Mouse (Mus musculus) stomach, embryonic 15.5 days (tissue): ENCODE data around the gene Zfp324. TPM values are rescaled to one million over a fixed set of nuclear protein-coding genes. Genes with fewer than 3 reads are reported as not detected.

ENCODE experiments used
- ATAC-seq: fragments of 200-750 bp; cut with Nextera tagmentation; 2 replicates; pipeline ENCODE4 v1.8.0; 2017; ENCODE audit warnings: low read depth, moderate number of reproducible peaks, moderate TSS enrichment; ENCODE audit not compliant: insufficient read depth, low FRiP score
- H3K27ac ChIP-seq: fragments of 300-500 bp; sonication (generic); 2 replicates; pipeline ENCODE4 v1.5.1; 2015; ENCODE audit warnings: mild to moderate bottlenecking, inconsistent platforms
- H3K27me3 ChIP-seq: fragments of 300-500 bp; sonication (generic); replicated peaks from 2 replicates; pipeline ENCODE4 v1.6.1; 2015; ENCODE audit warnings: inconsistent platforms
- H3K36me3 ChIP-seq: fragments of 300-500 bp; sonication (generic); 2 replicates; pipeline ENCODE4 v1.6.1; 2015; ENCODE audit warnings: inconsistent platforms
- H3K4me1 ChIP-seq: fragments of 300-500 bp; sonication (generic); 2 replicates; pipeline ENCODE4 v1.6.1; 2015; ENCODE audit warnings: inconsistent platforms
- H3K4me2 ChIP-seq: fragments of 300-500 bp; sonication (generic); 2 replicates; pipeline ENCODE4 v1.6.1; 2015; ENCODE audit warnings: mild to moderate bottlenecking, inconsistent platforms
- H3K4me3 ChIP-seq: fragments of 300-500 bp; sonication (generic); replicated peaks from 2 replicates; pipeline ENCODE4 v1.5.1; 2015; ENCODE audit warnings: inconsistent platforms
- H3K9ac ChIP-seq: fragments of 300-500 bp; sonication (generic); 2 replicates; pipeline ENCODE4 v1.6.1; 2015; ENCODE audit warnings: inconsistent platforms
- H3K9me3 ChIP-seq: fragments of 300-500 bp; sonication (generic); 2 replicates; pipeline ENCODE4 v1.6.1; 2016; ENCODE audit warnings: inconsistent platforms
- WGBS: fragments of 180-500 bp; shearing (Covaris S2); methylation state at CpG from one replicate; pipeline ENCODE4 v1.1.7; 2015; 5-methylcytosine and 5-hydroxymethylcytosine counted together
- polyA plus RNA-seq: library from polyadenylated mRNA; unstranded; fragments of >200 nt; fragmentation: Nextera tagmentation; extraction: Ambion mirVana; gene quantifications from 2 replicates; pipeline ENCODE4 v1.2.1, GENCODE M21; 2015

Gene Zfp324
- polyA plus RNA-seq, 1 experiment from 2014 or later: 8.9 TPM

DNA sequence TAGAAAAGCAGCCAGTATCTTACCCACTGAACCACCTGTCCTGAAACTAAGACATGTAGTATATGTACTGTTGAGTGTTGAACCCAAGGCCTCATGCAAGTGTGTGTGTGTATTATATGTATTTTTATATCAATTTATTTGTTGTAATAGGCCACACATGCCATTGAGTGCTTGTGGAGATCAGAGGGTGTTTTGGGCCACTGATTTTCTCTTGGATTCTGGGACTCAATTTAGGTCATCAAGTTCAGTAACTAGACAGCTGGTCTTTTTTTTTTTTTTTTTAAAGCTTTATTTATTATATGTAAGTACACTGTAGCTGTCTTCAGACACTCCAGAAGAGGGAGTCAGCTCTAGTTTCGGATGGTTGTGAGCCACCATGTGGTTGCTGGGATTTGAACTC is 49.6 kb downstream of the Zfp324 start:
- Histone ChIP-seq H3K4me1 (peaks cover 5% of the 10 kb centered on the region; the same call in 1 of the 2 replicates), H3K36me3 (no peaks in the 10 kb centered on the region), H3K4me2 (no peak overlapping the region), H3K4me3 (no peak overlapping the region), H3K9me3 (no peaks in the 10 kb centered on the region), H3K27me3 (no peaks in the 10 kb centered on the region), H3K9ac (no peak overlapping the region), H3K27ac (no peak overlapping the region)
- ATAC-seq: no peak
- WGBS: 86% methylated on average over 1 of the region's 1 CpGs

DNA sequence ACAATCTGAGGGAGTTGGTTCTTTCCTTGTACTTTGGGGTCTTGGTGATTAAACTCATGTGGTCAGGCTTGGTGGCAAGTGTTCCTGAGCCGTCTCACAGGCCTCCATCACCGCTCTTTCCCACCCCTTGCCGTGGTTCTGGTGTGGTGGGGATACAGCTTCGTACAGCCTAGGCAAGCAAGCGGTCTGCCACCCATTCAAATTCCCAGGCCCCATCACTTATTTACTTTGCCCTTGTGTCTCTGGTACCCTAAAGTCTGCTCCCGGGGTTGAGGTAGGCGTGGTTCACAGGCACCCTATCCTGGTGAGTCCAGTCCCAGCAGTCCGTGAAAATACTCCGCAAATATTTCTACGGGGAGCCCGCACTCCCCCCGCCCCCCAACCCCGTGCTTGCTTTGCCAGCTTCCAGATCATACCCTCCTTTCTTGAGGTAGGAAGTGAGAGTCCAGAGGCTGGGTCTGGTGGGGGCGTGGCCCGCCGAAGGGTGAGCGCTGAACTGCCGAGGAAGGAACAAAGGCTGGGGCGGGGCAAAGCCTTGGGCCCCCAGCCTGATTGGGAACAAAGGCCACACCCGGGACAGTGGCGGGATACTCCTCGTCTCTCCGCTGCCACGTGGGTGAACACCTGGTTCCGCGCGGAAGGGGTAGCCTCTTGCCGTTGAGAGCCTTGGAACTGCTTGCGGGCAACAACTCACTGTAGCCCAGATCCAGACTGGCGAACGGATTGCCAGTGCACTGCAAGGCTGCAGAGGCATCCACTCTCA is 57.3 kb downstream of the Zfp324 start:
- 4% methylated on average over 31 of the region's 31 CpGs for WGBS
- ATAC-seq: peak; percentile 67

More for the DNA sequence above, 57.3 kb downstream of the Zfp324 start:
- no peaks in the 10 kb centered on the region for H3K9me3 ChIP-seq
- H3K4me2 ChIP-seq: peak overlapping the region; percentile 73
- peak overlapping the region; percentile 100 for H3K27ac ChIP-seq
- no peaks in the 10 kb centered on the region for H3K27me3 ChIP-seq
- peaks cover 18% of the 10 kb centered on the region for H3K36me3 ChIP-seq
- H3K4me3 ChIP-seq: peak overlapping the region; percentile 78
- peak overlapping the region; percentile 70; the same call in 1 of the 2 replicates for H3K9ac ChIP-seq
- H3K4me1 ChIP-seq: peaks cover 14% of the 10 kb centered on the region

Other genes starting within 250 kb of the Zfp324 start
- gene Vmn2r56, start 230.8 kb upstream of the Zfp324 start, polyA plus RNA-seq: not detected in 2 replicates
- gene Zscan18, start 162.2 kb upstream of the Zfp324 start, polyA plus RNA-seq: 5.6 and 6.8 TPM in 2 replicates
- 12.5 and 14.7 TPM in 2 replicates for gene Zfp329, start 147.0 kb upstream of the Zfp324 start, polyA plus RNA-seq
- gene Zfp110, start 131.1 kb upstream of the Zfp324 start, polyA plus RNA-seq: 32.3 and 34.4 TPM in 2 replicates
- 3.4 and 3.6 TPM in 2 replicates for gene Zfp128, start 84.7 kb upstream of the Zfp324 start, polyA plus RNA-seq
- gene Zscan22, start 68.0 kb upstream of the Zfp324 start, polyA plus RNA-seq: 13.3 and 15.6 TPM in 2 replicates
- gene Rps5, start 43.5 kb upstream of the Zfp324 start, polyA plus RNA-seq: 988 and 1,049 TPM in 2 replicates
- 1.0 and 1.3 TPM in 2 replicates for gene Rnf225, start 38.4 kb upstream of the Zfp324 start, polyA plus RNA-seq
- gene Zfp446, start 12.0 kb downstream of the Zfp324 start, polyA plus RNA-seq: 6.9 and 8.4 TPM in 2 replicates
- 0.64 and 1.8 TPM in 2 replicates for gene Slc27a5, start 32.4 kb downstream of the Zfp324 start, polyA plus RNA-seq
- 216 and 252 TPM in 2 replicates for gene Trim28, start 33.3 kb downstream of the Zfp324 start, polyA plus RNA-seq
- gene Zbtb45, start 44.2 kb downstream of the Zfp324 start, polyA plus RNA-seq: 20.4 and 21.9 TPM in 2 replicates
- gene Chmp2a, start 69.0 kb downstream of the Zfp324 start, polyA plus RNA-seq: 161 and 167 TPM in 2 replicates
- gene Ube2m, start 72.4 kb downstream of the Zfp324 start, polyA plus RNA-seq: 105 and 107 TPM in 2 replicates
- gene Mzf1, start 88.9 kb downstream of the Zfp324 start, polyA plus RNA-seq: 2.7 and 3.0 TPM in 2 replicates
- gene Vmn1r85, start 129.3 kb downstream of the Zfp324 start, polyA plus RNA-seq: not detected in 2 replicates
- not detected in 2 replicates for gene Vmn1r86, start 154.1 kb downstream of the Zfp324 start, polyA plus RNA-seq
- not detected in 2 replicates for gene Vmn1r87, start 174.3 kb downstream of the Zfp324 start, polyA plus RNA-seq
- gene Vmn1r88, start 193.7 kb downstream of the Zfp324 start, polyA plus RNA-seq: 0.01 TPM in 1 of 2 replicates, not detected in the other
- gene Vmn1r89, start 247.2 kb downstream of the Zfp324 start, polyA plus RNA-seq: not detected in 2 replicates